Comparison of ENCODE assay signal across 29 mouse cellular contexts in genomic region chr3:87390935-87391334, GRCm38 (mm10). TPM values are rescaled to one million over a fixed set of nuclear protein-coding genes. Genes with fewer than 3 reads are reported as not detected.
DNase-seq lines count a peak whose midpoint lies in the region; ATAC-seq and TF ChIP-seq lines count a peak whose summit lies in the region.
"Had no signal": no experiment of that assay in that cellular context is flagged by ENCODE, and none has a peak within 500 bp of the region (broad histone marks: within the 10 kb centered on the region; RNA-seq: fewer than 3 reads in every experiment).

No protein-coding gene starts in this region.

- H3K27ac ChIP-seq in heart, embryonic 15.5 days: peak overlapping the region; percentile 52
- H3K27ac ChIP-seq in heart, embryonic 12.5 days (ENCODE audit: poor library complexity, severe bottlenecking): no peak overlapping the region
- H3K27ac ChIP-seq in lung, embryonic 14.5 days (ENCODE audit: low read depth): no peak overlapping the region
- peak overlapping the region; percentile 68 for H3K27ac ChIP-seq in intestine, embryonic 15.5 days
- H3K27ac ChIP-seq in stomach, postnatal 0 days (replicated peaks): peak overlapping the region; percentile 78
- H3K27ac ChIP-seq: hindbrain, embryonic 15.5 days; limb, embryonic 12.5 days; liver, embryonic 14.5 days had no signal

- no peak overlapping the region for H3K4me3 ChIP-seq in heart, embryonic 15.5 days
- H3K4me3 ChIP-seq in heart, embryonic 12.5 days: no peak overlapping the region
- no peak overlapping the region for H3K4me3 ChIP-seq in lung, embryonic 14.5 days (ENCODE audit: low read depth, low read length)
- no peak overlapping the region for H3K4me3 ChIP-seq in intestine, embryonic 15.5 days (replicated peaks)
- no peak overlapping the region for H3K4me3 ChIP-seq in stomach, postnatal 0 days (ENCODE audit: low read depth, low read length)
- H3K4me3 ChIP-seq: erythroblast, embryonic 14.5 days; hindbrain, embryonic 15.5 days; limb, embryonic 12.5 days had no signal

- peak; percentile 56 for DNase-seq in lung, embryonic 14.5 days
- no peak for DNase-seq in lung, postnatal 14 days
- DNase-seq in stomach, postnatal 0 days (ENCODE audit: low spot score): peak; percentile 17
- DNase-seq: cerebellum, adult 8-10 months; gastrocnemius, postnatal 14 days; kidney, adult 8-10 months; kidney, postnatal 36 days; lung, postnatal 10 days; right cerebral cortex, postnatal 25 days; thymus, postnatal 14 days had no signal

- no peak for TF ChIP-seq CTCF in lung, embryonic 14.5 days (IDR thresholded peaks at IDR 0.05; ENCODE audit: low read depth)
- TF ChIP-seq CTCF in stomach, postnatal 0 days (IDR thresholded peaks at IDR 0.05; ENCODE audit: low read depth): no peak

- ATAC-seq in heart, embryonic 15.5 days (replicated peaks; ENCODE audit: insufficient number of reproducible peaks, insufficient read depth, low FRiP score, low read depth): no peak; the same call in 1 of the 2 replicates
- ATAC-seq in heart, embryonic 12.5 days (ENCODE audit: insufficient number of reproducible peaks, low FRiP score): no peak
- no peak for ATAC-seq in lung, embryonic 14.5 days (ENCODE audit: insufficient read depth)
- ATAC-seq in intestine, embryonic 15.5 days: peak; percentile 59
- no peak; the same call in 1 of the 2 replicates for ATAC-seq in stomach, postnatal 0 days (ENCODE audit: low FRiP score, low TSS enrichment)
- no peak for ATAC-seq in megakaryocyte, adult 5-6 weeks (ENCODE audit: poor library complexity, severe bottlenecking)
- ATAC-seq: forebrain, embryonic 14.5 days; midbrain, embryonic 16.5 days had no signal

- WGBS in heart, embryonic 15.5 days: 64% methylated on average over 1 of the region's 1 CpGs
- 79% methylated on average over 1 of the region's 1 CpGs for WGBS in heart, embryonic 12.5 days
- 50% methylated on average over 1 of the region's 1 CpGs for WGBS in lung, embryonic 14.5 days
- WGBS in intestine, embryonic 15.5 days: 57% methylated on average over 1 of the region's 1 CpGs
- WGBS in stomach, postnatal 0 days: 26% methylated on average over 1 of the region's 1 CpGs

- H3K36me3 ChIP-seq in heart, embryonic 15.5 days: no peaks in the 10 kb centered on the region
- H3K36me3 ChIP-seq in heart, embryonic 12.5 days: no peaks in the 10 kb centered on the region
- H3K36me3 ChIP-seq in lung, embryonic 14.5 days (ENCODE audit: insufficient read depth): no peaks in the 10 kb centered on the region
- no peaks in the 10 kb centered on the region for H3K36me3 ChIP-seq in intestine, embryonic 15.5 days
- H3K36me3 ChIP-seq in stomach, postnatal 0 days (ENCODE audit: control insufficient read depth, insufficient read depth, low read length): no peaks in the 10 kb centered on the region
- H3K36me3 ChIP-seq: hindbrain, embryonic 15.5 days; limb, embryonic 12.5 days had no signal

- no peak for TF ChIP-seq EP300 in stomach, postnatal 0 days (optimal IDR thresholded peaks at IDR 0.05)

- H3K9ac ChIP-seq in heart, embryonic 15.5 days: no peak overlapping the region
- no peak overlapping the region for H3K9ac ChIP-seq in heart, embryonic 12.5 days
- no peak overlapping the region for H3K9ac ChIP-seq in lung, embryonic 14.5 days
- H3K9ac ChIP-seq in intestine, embryonic 15.5 days: no peak overlapping the region
- no peak overlapping the region for H3K9ac ChIP-seq in stomach, postnatal 0 days (ENCODE audit: low read length)
- H3K9ac ChIP-seq: hindbrain, embryonic 15.5 days; limb, embryonic 12.5 days; liver, embryonic 14.5 days had no signal

- H3K4me2 ChIP-seq in heart, embryonic 15.5 days: no peak overlapping the region
- no peak overlapping the region for H3K4me2 ChIP-seq in heart, embryonic 12.5 days
- H3K4me2 ChIP-seq in lung, embryonic 14.5 days: no peak overlapping the region
- no peak overlapping the region for H3K4me2 ChIP-seq in intestine, embryonic 15.5 days (replicated peaks)
- no peak overlapping the region for H3K4me2 ChIP-seq in stomach, postnatal 0 days (replicated peaks; ENCODE audit: low read depth)
- H3K4me2 ChIP-seq: hindbrain, embryonic 15.5 days; limb, embryonic 12.5 days had no signal

- no peaks in the 10 kb centered on the region for H3K9me3 ChIP-seq in heart, embryonic 15.5 days (replicated peaks)
- 0 out of 2 replicates have a peak, but pooled peaks cover 4% of the 10 kb centered on the region for H3K9me3 ChIP-seq in heart, embryonic 12.5 days (replicated peaks)
- H3K9me3 ChIP-seq in lung, embryonic 14.5 days (ENCODE audit: low read depth, low read length): no peaks in the 10 kb centered on the region
- H3K9me3 ChIP-seq in intestine, embryonic 15.5 days: no peaks in the 10 kb centered on the region
- no peaks in the 10 kb centered on the region for H3K9me3 ChIP-seq in stomach, postnatal 0 days (ENCODE audit: control insufficient read depth, low read length)
- H3K9me3 ChIP-seq: hindbrain, embryonic 15.5 days; limb, embryonic 12.5 days had no signal

- peaks cover 6% of the 10 kb centered on the region for H3K4me1 ChIP-seq in heart, embryonic 15.5 days (replicated peaks)
- H3K4me1 ChIP-seq in heart, embryonic 12.5 days (replicated peaks): peaks cover 6% of the 10 kb centered on the region
- H3K4me1 ChIP-seq in lung, embryonic 14.5 days (ENCODE audit: insufficient read depth): no peaks in the 10 kb centered on the region
- no peaks in the 10 kb centered on the region for H3K4me1 ChIP-seq in intestine, embryonic 15.5 days (replicated peaks)
- H3K4me1 ChIP-seq in stomach, postnatal 0 days (replicated peaks; ENCODE audit: control insufficient read depth, insufficient read depth): no peaks in the 10 kb centered on the region
- H3K4me1 ChIP-seq: hindbrain, embryonic 15.5 days; limb, embryonic 12.5 days had no signal

- H3K27me3 ChIP-seq in heart, embryonic 15.5 days: no peaks in the 10 kb centered on the region
- no peaks in the 10 kb centered on the region for H3K27me3 ChIP-seq in heart, embryonic 12.5 days (replicated peaks)
- no peaks in the 10 kb centered on the region for H3K27me3 ChIP-seq in lung, embryonic 14.5 days (ENCODE audit: insufficient read depth, low read length)
- no peaks in the 10 kb centered on the region for H3K27me3 ChIP-seq in intestine, embryonic 15.5 days (replicated peaks)
- H3K27me3 ChIP-seq in stomach, postnatal 0 days (ENCODE audit: control insufficient read depth, insufficient read depth, low read length): no peaks in the 10 kb centered on the region
- H3K27me3 ChIP-seq: hindbrain, embryonic 15.5 days; limb, embryonic 12.5 days had no signal

RNA-seq across cellular contexts. Expression of gene Fcrl1, which starts 14.7 kb away (rescaled TPM):
- polyA plus RNA-seq in heart, embryonic 15.5 days (2015; fragmentation: Nextera tagmentation; extraction: Ambion mirVana): 0.20 and 0.36 TPM in 2 replicates
- polyA plus RNA-seq in heart, embryonic 12.5 days (2016; fragmentation: Nextera tagmentation; extraction: Ambion mirVana): 0.27 TPM in 1 of 2 replicates, not detected in the other
- polyA plus RNA-seq in lung, embryonic 14.5 days (2014; fragmentation: Nextera tagmentation; extraction: Ambion mirVana): 0.20 TPM in 1 of 2 replicates, not detected in the other
- 0.20 and 0.27 TPM in 2 replicates for polyA plus RNA-seq in intestine, embryonic 15.5 days (2015; fragmentation: Nextera tagmentation; extraction: Ambion mirVana)
- polyA plus RNA-seq in stomach, postnatal 0 days (2015; fragmentation: Nextera tagmentation; extraction: Ambion mirVana): 0.39 and 0.52 TPM in 2 replicates
- total RNA-seq in megakaryocyte, adult 5-6 weeks (2015): 4.0 and 5.8 TPM in 2 replicates
- 2.9 and 3.6 TPM in 2 replicates for total RNA-seq in megakaryocyte, adult 5-6 weeks (2017)
- total RNA-seq: gastrocnemius, postnatal 14 days had no signal
- polyA plus RNA-seq: C2C12; embryonic facial prominence, embryonic 11.5 days; erythroblast, embryonic 14.5 days; limb, embryonic 12.5 days; testis, adult 2 months had no signal

RNA-seq across cellular contexts. Expression of gene Cd5l, which starts 33.3 kb away (rescaled TPM):
- polyA plus RNA-seq in heart, embryonic 15.5 days (2015; fragmentation: Nextera tagmentation; extraction: Ambion mirVana): 0.15 and 0.55 TPM in 2 replicates
- 0.10 and 0.18 TPM in 2 replicates for polyA plus RNA-seq in heart, embryonic 12.5 days (2016; fragmentation: Nextera tagmentation; extraction: Ambion mirVana)
- polyA plus RNA-seq in lung, embryonic 14.5 days (2014; fragmentation: Nextera tagmentation; extraction: Ambion mirVana): 0.12 and 0.27 TPM in 2 replicates
- 0.50 and 0.98 TPM in 2 replicates for polyA plus RNA-seq in intestine, embryonic 15.5 days (2015; fragmentation: Nextera tagmentation; extraction: Ambion mirVana)
- polyA plus RNA-seq in stomach, postnatal 0 days (2015; fragmentation: Nextera tagmentation; extraction: Ambion mirVana): 0.12 and 0.24 TPM in 2 replicates
- 0.62 TPM in 1 of 2 replicates, not detected in the other for total RNA-seq in megakaryocyte, adult 5-6 weeks (2015)
- total RNA-seq in megakaryocyte, adult 5-6 weeks (2017): 0.70 and 1.7 TPM in 2 replicates
- total RNA-seq: gastrocnemius, postnatal 14 days; layer of hippocampus, postnatal 10 days; left cerebral cortex, adult 8-10 months; megakaryocyte-erythroid progenitor cell, adult 5-6 weeks; neutrophil, adult 5-6 weeks had no signal
- polyA plus RNA-seq: C2C12; embryonic facial prominence, embryonic 11.5 days; limb, embryonic 12.5 days had no signal

RNA-seq across cellular contexts. Expression of gene Fcrl5, which starts 44.6 kb away (rescaled TPM):
- not detected in 2 replicates for polyA plus RNA-seq in heart, embryonic 15.5 days (2015; fragmentation: Nextera tagmentation; extraction: Ambion mirVana)
- not detected in 2 replicates for polyA plus RNA-seq in heart, embryonic 12.5 days (2016; fragmentation: Nextera tagmentation; extraction: Ambion mirVana)
- polyA plus RNA-seq in lung, embryonic 14.5 days (2014; fragmentation: Nextera tagmentation; extraction: Ambion mirVana): not detected in 2 replicates
- not detected in 2 replicates for polyA plus RNA-seq in intestine, embryonic 15.5 days (2015; fragmentation: Nextera tagmentation; extraction: Ambion mirVana)
- 0.04 TPM in 1 of 2 replicates, not detected in the other for polyA plus RNA-seq in stomach, postnatal 0 days (2015; fragmentation: Nextera tagmentation; extraction: Ambion mirVana)
- total RNA-seq in megakaryocyte, adult 5-6 weeks (2015): not detected in 2 replicates
- total RNA-seq in megakaryocyte, adult 5-6 weeks (2017): not detected in 2 replicates
- total RNA-seq: adrenal gland, adult 18-20 months; gastrocnemius, postnatal 14 days; heart, postnatal 14 days; left cerebral cortex, adult 8-10 months; megakaryocyte-erythroid progenitor cell, adult 5-6 weeks had no signal
- polyA plus RNA-seq: C2C12; embryonic facial prominence, embryonic 11.5 days; erythroblast, embryonic 14.5 days; forebrain, embryonic 14.5 days; hindbrain, embryonic 15.5 days; limb, embryonic 12.5 days; liver, embryonic 14.5 days; midbrain, embryonic 16.5 days; testis, adult 2 months had no signal

Comparison
In these comparisons a context has a peak if more than half of its experiments do, and no peak if none do; other contexts are left out.
1. H3K27ac ChIP-seq: peak in heart, embryonic 15.5 days (single experiment), intestine, embryonic 15.5 days (single experiment) and stomach, postnatal 0 days (single experiment); none in heart, embryonic 12.5 days (single experiment) and lung, embryonic 14.5 days (single experiment).